Mouse (Mus musculus) inflammation-experienced regulatory T-cells, adult 6 months (primary cell): ENCODE data around the gene Ppp1cc. TPM values are rescaled to one million over a fixed set of nuclear protein-coding genes. Genes with fewer than 3 reads are reported as not detected.

Experiments used
- ATAC-seq: one replicate; pipeline ENCODE4 v1.8.0; 2017
- polyA plus RNA-seq, 3 experiments: library from polyadenylated mRNA; unstranded; fragments of 100-300 nt; shearing (Covaris generic); gene quantifications; one replicate each; pipeline ENCODE4 v1.2.1; 2017

The Ppp1cc gene
- polyA plus RNA-seq: 10 to 100 TPM; 57.8 to 90.1 (median 81.4) TPM

GRCm38 (mm10) chr5:122157827-122158381 is at the start of gene Ppp1cc:
Gene Ppp1cc, plus strand, starts transcription at chr5:122158278.
- peak; percentile 75 for ATAC-seq

GRCm38 (mm10) chr5:122109325-122110060 is 48.6 kb upstream of the Ppp1cc start:
- ATAC-seq: no peak

DNA sequence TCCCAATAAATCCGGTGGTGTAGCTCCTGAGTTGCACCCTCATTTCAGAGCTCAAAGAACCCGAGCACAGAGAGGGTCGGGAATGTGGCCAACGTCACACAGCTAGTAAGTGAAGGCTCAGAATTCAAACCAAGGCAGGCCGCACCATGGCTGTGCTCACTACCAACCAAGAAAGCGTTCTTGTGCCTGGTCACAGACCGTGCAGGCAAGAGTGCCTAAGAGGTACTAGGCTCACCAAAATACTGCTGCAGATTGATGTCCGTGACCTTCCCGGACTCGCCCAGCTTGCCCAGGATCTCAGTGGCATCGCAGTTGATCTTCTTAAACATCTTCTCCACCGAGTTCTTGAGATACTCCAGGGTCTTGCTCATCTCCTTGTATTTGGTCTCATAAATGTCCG is 47.5 kb upstream of the Ppp1cc start:
- ATAC-seq: no peak

DNA sequence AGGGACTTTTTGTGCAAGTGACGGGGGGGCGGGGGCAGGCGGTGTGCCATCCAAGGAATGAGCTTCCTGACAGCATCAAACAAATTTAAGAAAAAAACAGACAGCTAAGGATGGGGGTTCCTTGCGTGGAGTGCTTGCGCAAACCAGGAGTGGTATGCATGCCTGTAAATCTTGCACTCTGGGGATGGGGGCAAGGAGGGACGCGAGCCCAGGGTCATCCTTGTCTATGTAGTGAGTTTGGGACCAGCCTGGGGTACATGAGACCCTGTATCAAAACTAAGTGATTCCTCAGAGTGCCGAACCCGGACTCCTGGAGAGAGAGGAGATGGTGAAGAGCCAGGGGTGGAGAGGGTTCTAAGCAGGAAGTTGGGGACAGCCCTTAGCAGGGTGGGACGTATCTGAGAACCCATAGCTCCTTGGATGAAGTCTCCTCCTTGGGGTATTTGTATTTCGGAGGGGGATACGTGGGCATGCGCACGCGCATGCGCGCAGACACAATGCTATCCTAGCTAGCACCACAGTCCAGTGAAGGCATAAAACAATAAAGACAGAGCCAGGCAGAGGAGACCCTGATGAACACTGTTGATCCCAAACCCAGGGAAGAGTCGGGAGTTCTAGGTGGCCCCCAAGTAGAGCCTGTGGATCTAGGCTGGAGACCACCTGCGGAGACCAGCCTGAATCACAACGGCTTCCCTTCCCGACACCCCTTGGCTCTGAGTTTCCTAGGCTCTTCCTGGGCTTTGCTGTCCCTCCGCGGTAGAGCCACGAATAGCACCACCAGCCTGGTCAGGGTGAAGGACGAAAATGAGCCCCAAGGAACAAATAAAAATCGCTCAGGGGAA is 46.8 kb upstream of the Ppp1cc start:
- ATAC-seq: no peak

- no peak for ATAC-seq
Measured at GRCm38 (mm10) chr5:122111933-122112248, 46.2 kb upstream of the Ppp1cc start.

DNA sequence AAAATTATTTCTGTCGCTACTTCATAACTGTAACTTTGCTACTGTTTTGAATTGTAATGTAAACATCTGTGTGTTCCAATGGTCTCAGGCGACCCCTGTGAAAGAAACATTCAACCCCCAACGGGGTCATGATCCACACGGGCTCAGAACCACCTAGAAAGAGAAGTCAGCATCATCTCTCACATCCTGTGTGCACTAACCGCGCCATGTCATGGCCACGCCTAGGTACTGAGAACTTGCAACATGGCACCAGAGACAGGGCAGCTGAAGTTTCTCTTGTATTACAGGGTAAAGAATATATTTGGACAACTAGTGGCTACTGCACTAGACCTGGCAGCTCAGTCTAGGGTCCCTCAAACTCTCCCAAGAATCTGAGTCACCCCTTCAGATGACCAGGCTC is 44.6 kb upstream of the Ppp1cc start:
- no peak for ATAC-seq

DNA sequence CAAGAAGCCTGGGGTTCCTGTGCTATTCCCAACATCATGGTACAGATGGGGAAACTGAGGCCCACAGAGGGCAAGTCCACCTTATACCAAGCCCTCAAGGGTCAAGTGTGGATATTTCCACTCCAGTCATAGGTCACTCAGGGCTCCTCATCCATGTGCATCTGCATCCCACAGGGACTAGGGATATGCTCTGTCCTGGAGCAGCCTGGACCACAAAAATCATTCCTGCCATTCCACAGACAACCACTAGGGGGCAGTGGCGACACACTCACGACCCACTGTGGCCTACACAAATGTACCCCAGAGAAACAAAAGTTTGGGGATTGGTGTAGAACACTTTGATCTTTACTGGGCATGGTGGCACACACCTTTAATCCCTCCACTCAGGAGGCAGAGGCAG is 43.9 kb upstream of the Ppp1cc start:
- ATAC-seq: peak; percentile 17

- ATAC-seq: no peak
Measured at GRCm38 (mm10) chr5:122115266-122115763, 42.8 kb upstream of the Ppp1cc start.

DNA sequence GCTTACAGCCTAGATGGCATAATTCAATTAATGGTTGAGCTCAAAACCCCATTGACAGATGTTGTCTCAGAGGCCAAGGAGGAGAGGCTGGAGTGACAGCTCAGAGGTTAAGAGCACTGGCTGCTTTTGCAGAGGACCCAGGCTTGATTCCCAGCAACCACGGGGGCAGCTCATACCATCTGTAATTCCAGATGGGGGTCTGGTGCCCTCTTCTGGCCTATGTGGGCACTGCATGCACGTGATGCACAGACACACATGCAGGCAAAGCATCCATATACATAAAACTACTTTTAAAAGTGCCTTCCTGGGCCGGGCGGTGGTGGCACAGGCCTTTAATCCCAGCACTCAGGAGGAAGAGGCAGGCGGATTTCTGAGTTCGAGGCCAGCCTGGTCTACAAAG is 41.8 kb upstream of the Ppp1cc start:
- no peak for ATAC-seq

- no peak for ATAC-seq
Measured at GRCm38 (mm10) chr5:122125211-122125760, 32.8 kb upstream of the Ppp1cc start.

- ATAC-seq: peak; percentile 20
Measured at GRCm38 (mm10) chr5:122129068-122129655, 28.9 kb upstream of the Ppp1cc start.

DNA sequence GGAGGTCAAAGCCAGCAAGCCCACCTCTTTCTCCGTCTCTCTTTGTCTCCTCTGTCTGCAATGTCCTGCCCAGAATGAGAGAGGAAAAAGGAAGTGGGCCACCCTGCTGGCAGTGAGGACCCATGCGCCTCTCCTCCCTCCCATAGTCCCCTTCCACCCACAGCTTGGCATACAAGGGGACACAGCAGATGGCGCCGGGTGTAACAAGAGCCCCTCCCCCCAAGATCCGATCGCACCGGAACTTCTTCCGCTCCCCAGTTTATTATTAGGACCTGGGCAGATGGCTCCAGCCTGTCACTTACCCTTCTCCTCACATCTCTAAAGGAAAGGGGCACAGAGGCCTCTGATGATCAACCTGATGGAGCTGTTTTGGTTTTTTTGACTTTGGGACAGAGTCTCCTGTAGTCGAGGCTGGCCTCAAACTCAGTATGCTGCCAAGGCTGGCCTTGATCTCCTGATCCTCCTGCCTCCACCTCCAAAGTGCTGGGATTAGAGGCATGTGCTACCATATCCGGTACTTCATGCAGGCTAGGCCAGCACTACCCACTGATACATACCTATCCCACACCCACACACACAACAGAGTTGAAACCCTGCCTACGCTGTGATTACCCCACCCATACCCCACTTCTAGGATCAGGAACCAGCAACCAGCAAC is 27.6 kb upstream of the Ppp1cc start:
- peak; percentile 6 for ATAC-seq

DNA sequence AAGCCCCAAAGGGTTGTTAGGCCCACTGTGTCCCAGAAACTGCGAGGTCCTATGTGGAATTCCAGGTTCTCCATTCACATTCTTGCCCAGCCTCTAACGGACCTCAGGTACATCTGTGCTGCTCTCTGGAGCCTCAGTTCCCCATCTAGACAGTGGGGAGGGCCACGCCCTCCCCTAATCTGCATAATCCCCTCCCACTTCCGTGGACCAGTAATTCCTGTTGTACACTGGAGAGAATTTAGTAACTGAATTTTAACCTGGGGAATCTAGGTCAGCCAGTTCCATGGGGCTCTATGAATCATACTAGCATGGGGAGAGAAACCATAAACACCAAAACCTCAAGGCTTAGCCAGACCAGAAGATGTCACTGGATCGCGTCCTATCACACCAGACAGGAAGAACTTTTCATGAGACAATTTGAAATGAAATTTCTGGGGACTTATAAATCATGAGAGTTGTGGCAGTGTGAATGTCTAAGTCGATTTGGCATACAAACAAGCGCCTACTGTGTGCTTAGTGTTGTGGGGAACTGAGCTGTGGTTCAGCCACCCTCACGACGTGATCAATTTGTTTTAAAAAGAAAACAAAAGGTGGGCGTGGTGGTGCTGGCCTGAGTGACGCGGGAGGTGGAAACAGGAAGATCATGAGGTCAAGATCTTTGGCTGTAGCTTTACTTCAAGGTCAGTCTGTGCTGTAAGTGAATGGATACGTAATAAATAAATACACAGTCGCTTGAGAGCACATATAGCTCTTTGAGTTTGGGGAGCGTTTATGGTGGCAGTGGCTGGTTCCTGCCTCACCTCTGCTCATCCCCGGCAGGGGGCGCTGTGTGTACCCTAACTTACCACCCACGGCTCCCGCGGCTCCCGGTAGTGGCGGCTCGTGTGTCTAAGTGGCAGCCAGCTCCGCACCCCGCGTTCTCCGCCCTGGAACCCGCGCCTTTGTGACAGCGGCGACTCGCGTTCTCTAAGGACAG is 26.7 kb upstream of the Ppp1cc start:
- ATAC-seq: peak; percentile 81

DNA sequence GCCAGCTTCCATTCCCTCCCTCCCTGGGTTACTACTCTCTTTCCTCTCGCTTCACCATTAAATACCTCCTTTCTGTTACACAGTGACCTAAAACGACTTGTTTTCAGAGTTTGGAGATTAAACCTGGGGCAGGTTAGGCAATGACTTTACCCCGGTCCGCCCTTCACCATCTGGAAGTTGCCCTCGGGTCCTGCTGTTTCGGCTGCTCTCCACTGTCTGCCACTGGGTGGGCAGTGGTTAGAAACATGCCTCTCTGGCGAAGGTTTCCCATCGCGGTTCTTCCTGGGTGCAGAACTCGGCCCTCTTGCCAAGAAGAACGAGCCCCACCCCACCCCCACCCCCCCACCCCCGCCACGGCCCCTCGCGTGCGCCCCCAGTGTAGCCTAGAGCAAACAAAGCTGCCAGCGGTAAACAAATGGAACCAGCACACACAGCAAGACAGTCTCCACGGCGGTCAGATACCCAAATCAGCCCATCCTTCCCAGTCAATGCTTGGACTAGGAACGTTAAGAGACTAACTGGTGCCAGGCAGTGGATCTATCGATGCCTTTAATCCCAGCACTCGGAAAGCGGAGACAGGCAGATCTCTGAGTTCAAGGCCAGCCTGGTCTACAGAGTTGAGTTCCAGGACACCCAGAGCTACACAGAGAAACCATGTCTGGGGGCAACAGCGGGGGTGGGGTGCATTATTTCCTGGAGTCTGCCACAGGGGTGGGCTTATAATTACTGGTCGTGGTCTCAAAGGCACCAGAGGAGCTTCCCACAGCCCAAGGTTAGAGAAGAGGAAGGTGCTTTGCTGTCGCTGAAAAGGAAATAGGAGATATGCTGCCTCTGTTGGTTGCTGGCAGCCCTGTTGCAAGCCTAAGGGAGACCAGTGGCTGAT is 25.7 kb upstream of the Ppp1cc start:
- ATAC-seq: peak; percentile 6

DNA sequence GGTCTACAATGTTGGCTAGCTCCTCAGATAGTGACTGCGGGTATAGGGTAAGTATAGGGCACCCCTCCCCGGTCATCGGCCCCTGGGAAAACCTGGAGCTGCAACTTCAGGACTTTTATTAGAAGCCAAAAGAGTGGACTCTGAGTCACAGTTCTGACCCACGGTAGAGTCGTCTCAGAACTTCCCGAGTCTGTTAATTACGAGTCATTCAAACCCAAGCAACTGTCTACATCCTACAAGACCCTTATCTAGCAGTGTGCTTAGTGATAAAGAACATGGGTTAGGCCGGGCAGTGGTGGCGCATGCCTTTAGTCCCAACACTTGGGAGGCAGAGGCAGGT is 25.1 kb upstream of the Ppp1cc start:
- ATAC-seq: no peak

DNA sequence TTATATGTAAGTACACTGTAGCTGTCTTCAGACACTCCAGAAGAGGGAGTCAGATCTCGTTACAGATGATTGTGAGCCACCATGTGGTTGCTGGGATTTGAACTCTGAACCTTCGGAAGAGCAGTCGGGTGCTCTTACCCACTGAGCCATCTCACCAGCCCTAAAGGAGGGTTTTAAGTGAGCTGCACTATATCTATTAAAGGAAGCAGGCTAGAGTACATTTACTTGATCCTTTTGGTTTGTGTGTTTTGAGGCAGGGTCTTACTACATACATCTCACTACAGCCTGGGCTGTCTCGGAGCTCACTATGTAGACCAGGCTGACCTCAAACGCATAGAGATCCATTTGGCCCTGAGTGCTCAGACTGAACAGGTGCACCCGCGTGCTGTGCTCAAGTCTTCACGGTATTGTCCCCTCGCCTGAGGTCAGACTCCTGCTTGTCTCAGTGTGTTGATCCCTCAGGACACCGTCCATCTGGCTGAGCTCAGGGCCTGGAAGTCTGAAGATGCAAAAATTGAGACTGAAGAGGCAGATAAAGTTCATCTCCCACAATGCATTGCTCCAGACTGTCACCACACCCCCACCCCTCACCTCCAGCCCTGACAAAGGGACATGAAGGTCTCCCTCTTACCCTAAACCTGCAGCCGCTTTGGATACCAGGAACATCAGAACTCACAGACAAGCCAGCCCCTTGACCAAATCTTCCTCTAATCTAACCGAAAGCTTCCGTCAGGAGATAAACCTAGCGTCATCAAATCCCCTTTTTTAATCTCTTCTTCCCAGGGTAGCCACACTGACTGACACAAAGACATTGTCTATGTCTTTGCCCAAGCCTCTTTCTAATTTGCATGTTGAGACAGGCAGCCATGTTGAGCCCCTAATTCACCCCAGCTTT is 23.4 kb upstream of the Ppp1cc start:
- ATAC-seq: no peak

- no peak for ATAC-seq
Measured at GRCm38 (mm10) chr5:122135290-122135882, 22.7 kb upstream of the Ppp1cc start.
